Mouse (Mus musculus) megakaryocyte progenitor cell, adult 5-6 weeks (primary cell): ENCODE results near the gene Hoxb13. TPM values are rescaled to one million over a fixed set of nuclear protein-coding genes. Genes with fewer than 3 reads are reported as not detected.

Experiments
- total RNA-seq, 2 experiments: library from RNA; stranded (forward) in 1 of 2; stranded (reverse) in 1 of 2; fragments of 157-497, 149-512 nt in 1 of 2; fragments of 200-1000 nt in 1 of 2; gene quantifications; 2 replicates each; pipeline versions ENCODE4 v1.2.3 to v1.2.4; 2015 to 2017

The Hoxb13 gene
- total RNA-seq, 2 experiments from 2014 or later: not detected

Other genes starting within 250 kb of the Hoxb13 start
- gene Igf2bp1, start 188.4 kb upstream of the Hoxb13 start, total RNA-seq (2015): not detected in 2 replicates
- not detected in 2 replicates for gene Igf2bp1, start 188.4 kb upstream of the Hoxb13 start, total RNA-seq (2017)
- gene Gip, start 169.8 kb upstream of the Hoxb13 start, total RNA-seq (2015): not detected in 2 replicates
- gene Gip, start 169.8 kb upstream of the Hoxb13 start, total RNA-seq (2017): not detected in 2 replicates
- gene Snf8, start 159.4 kb upstream of the Hoxb13 start, total RNA-seq (2015): 71.4 and 78.1 TPM in 2 replicates
- 51.6 and 56.1 TPM in 2 replicates for gene Snf8, start 159.4 kb upstream of the Hoxb13 start, total RNA-seq (2017)
- gene Ube2z, start 128.9 kb upstream of the Hoxb13 start, total RNA-seq (2015): 21.3 and 21.8 TPM in 2 replicates
- gene Ube2z, start 128.9 kb upstream of the Hoxb13 start, total RNA-seq (2017): 18.2 and 19.3 TPM in 2 replicates
- 577 and 669 TPM in 2 replicates for gene Atp5g1, start 118.6 kb upstream of the Hoxb13 start, total RNA-seq (2015)
- gene Atp5g1, start 118.6 kb upstream of the Hoxb13 start, total RNA-seq (2017): 72.0 and 102 TPM in 2 replicates
- gene Calcoco2, start 82.4 kb upstream of the Hoxb13 start, total RNA-seq (2015): not detected in 2 replicates
- not detected in 2 replicates for gene Calcoco2, start 82.4 kb upstream of the Hoxb13 start, total RNA-seq (2017)
- not detected in 2 replicates for gene Ttll6, start 60.5 kb upstream of the Hoxb13 start, total RNA-seq (2015)
- not detected in 2 replicates for gene Ttll6, start 60.5 kb upstream of the Hoxb13 start, total RNA-seq (2017)
- not detected in 2 replicates for gene Hoxb9, start 77.1 kb downstream of the Hoxb13 start, total RNA-seq (2015)
- not detected in 2 replicates for gene Hoxb9, start 77.1 kb downstream of the Hoxb13 start, total RNA-seq (2017)
- gene Hoxb8, start 87.6 kb downstream of the Hoxb13 start, total RNA-seq (2015): not detected in 2 replicates
- not detected in 2 replicates for gene Hoxb8, start 87.6 kb downstream of the Hoxb13 start, total RNA-seq (2017)
- gene Hoxb7, start 92.3 kb downstream of the Hoxb13 start, total RNA-seq (2015): not detected in 2 replicates
- not detected in 2 replicates for gene Hoxb7, start 92.3 kb downstream of the Hoxb13 start, total RNA-seq (2017)
- not detected in 2 replicates for gene Hoxb6, start 98.2 kb downstream of the Hoxb13 start, total RNA-seq (2015)
- 0.30 TPM in 1 of 2 replicates, not detected in the other for gene Hoxb6, start 98.2 kb downstream of the Hoxb13 start, total RNA-seq (2017)
- 0.07 and 0.44 TPM in 2 replicates for gene Hoxb5, start 109.0 kb downstream of the Hoxb13 start, total RNA-seq (2015)
- 0.14 TPM in 1 of 2 replicates, not detected in the other for gene Hoxb5, start 109.0 kb downstream of the Hoxb13 start, total RNA-seq (2017)
- gene Hoxb4, start 124.0 kb downstream of the Hoxb13 start, total RNA-seq (2015): 1.7 and 2.7 TPM in 2 replicates
- 1.5 and 2.2 TPM in 2 replicates for gene Hoxb4, start 124.0 kb downstream of the Hoxb13 start, total RNA-seq (2017)
- 1.2 and 1.6 TPM in 2 replicates for gene Hoxb3, start 129.0 kb downstream of the Hoxb13 start, total RNA-seq (2015)
- 0.83 and 1.3 TPM in 2 replicates for gene Hoxb3, start 129.0 kb downstream of the Hoxb13 start, total RNA-seq (2017)
- 0.07 and 0.49 TPM in 2 replicates for gene Hoxb2, start 156.2 kb downstream of the Hoxb13 start, total RNA-seq (2015)
- 0.12 and 0.14 TPM in 2 replicates for gene Hoxb2, start 156.2 kb downstream of the Hoxb13 start, total RNA-seq (2017)
- not detected in 2 replicates for gene Hoxb1, start 171.4 kb downstream of the Hoxb13 start, total RNA-seq (2015)
- gene Hoxb1, start 171.4 kb downstream of the Hoxb13 start, total RNA-seq (2017): not detected in 2 replicates